Mouse (Mus musculus) heart, adult 2 months (tissue): ENCODE data around the gene Vps33a.

Experiments used
- CTCF ChIP-seq: fragments of 200-600 bp; IDR thresholded peaks from 2 replicates; pipeline ENCODE4 v1.8.1; 2022; ENCODE audit warnings: antibody characterized with exemption, mild to moderate bottlenecking, moderate library complexity
- POLR2A ChIP-seq: fragments of 200-500 bp; IDR thresholded peaks from 2 replicates; pipeline ENCODE4 v1.6.1; 2011; ENCODE audit warnings: mild to moderate bottlenecking, low read depth, low read length, control low read depth; ENCODE audit not compliant: insufficient read depth

DNA sequence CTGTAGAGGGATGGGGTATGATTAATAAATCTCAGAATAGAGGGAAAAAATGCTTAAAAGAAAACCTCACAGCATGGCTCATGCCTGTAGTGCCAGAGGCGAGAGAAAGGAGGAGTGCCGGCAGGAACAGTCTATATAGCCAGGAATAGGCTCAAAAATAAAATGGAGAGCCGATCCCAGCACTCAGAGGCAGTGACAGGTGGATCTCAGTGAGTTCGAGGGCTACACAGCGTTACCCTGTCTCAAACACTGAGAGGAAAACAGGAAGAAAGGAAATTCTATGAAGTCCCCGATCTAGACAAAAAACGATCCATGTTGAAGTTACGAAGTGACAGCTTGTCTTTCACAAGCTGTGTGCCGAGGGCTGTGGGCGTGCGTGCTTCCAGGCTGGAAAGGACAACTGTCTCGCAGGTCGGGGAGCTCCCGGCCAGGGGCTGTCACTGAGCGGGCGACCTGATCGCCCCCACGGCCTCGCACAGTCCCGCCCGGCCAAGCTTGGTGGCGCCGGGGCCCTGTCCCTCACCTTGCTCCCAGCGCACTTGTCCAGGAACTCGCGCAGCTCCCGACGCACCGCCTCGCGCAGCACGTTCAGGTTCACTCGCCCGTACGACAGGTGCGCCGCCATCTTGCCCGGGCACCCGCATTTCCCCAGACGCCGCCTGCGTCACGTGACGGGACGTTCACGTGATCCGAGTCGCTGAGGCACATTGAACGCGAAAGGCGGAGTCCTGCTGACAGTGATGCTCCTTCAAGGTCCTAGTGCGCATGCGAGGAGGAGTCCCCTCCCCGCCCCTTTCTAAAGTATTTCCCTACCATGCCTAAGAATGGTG lies at the start of gene Vps33a:
- TF ChIP-seq POLR2A: peak; percentile 91
- TF ChIP-seq CTCF: no peak
